Mouse (Mus musculus): ENCODE results near the gene Ntm. TPM values are rescaled to one million over a fixed set of nuclear protein-coding genes. Genes with fewer than 3 reads are reported as not detected.

Ntm gene
- polyA plus RNA-seq, 1 experiment from 2014 or later, result 20.7 TPM

DNA sequence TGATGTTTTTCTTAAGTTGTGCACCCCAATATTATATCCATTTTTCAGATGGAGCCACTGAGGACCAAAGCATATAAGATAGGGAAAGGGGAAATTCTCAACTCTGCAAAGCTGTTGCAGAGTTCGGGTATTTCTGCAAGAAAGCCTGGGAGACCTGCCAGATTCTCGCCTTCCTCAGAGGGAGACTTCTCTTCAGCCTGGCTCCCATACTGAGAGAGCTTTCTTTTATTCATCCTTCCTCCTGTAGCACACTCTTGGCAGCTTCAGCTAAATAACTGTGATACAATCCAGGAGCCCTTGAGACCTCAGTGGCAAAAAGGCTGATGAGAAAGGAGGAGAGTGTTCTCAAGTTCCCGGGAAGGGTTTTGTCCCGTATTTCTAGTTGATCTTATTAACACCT is 365.3 kb downstream of the Ntm start:
- H3K4me1 ChIP-seq, result peaks cover 12% of the 10 kb centered on the region; the same call in 1 of the 2 replicates
- H3K27ac ChIP-seq, result no peak overlapping the region
- H3K4me3 ChIP-seq, result no peak overlapping the region
- no peaks in the 10 kb centered on the region for H3K9me3 ChIP-seq
- peaks cover 13% of the 10 kb centered on the region; the same call in 1 of the 2 replicates for H3K27me3 ChIP-seq (ENCODE audit: insufficient read depth, poor library complexity, severe bottlenecking)
- DNase-seq (ENCODE audit: low spot score), result peak; percentile 14
- 33% methylated on average over 4 of the region's 4 CpGs for WGBS
- no peaks in the 10 kb centered on the region for H3K36me3 ChIP-seq

DNA sequence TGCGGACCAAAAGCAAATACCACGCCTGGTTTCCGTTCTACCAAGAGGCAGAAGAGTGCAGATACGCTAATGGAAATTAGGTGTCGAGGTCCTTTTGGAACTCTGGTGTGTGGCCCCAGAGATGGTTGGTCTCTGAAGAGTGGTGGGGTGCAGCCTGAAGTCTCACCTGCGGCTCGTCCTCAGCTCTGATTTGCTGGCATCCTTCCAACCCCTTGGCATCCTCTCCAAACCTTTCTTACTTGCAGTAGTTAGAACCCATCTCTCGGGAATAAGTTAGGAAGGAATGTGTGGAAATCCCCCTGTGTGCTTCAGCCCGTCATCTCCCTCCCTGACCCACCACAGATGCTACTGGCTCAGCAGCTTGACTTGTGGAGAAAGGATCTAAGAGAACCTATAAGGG is 367.6 kb downstream of the Ntm start:
- no peaks in the 10 kb centered on the region for H3K36me3 ChIP-seq
- peaks cover 18% of the 10 kb centered on the region; the same call in 1 of the 2 replicates for H3K4me1 ChIP-seq
- no peak overlapping the region for H3K27ac ChIP-seq
- no peak for DNase-seq (ENCODE audit: low spot score)
- H3K4me3 ChIP-seq, result peak overlapping the region; percentile 5; the same call in 1 of the 2 replicates
- WGBS, result 58% methylated on average over 9 of the region's 9 CpGs
- no peaks in the 10 kb centered on the region for H3K9me3 ChIP-seq
- H3K27me3 ChIP-seq (ENCODE audit: insufficient read depth, poor library complexity, severe bottlenecking), result peaks cover 13% of the 10 kb centered on the region; the same call in 1 of the 2 replicates

DNA sequence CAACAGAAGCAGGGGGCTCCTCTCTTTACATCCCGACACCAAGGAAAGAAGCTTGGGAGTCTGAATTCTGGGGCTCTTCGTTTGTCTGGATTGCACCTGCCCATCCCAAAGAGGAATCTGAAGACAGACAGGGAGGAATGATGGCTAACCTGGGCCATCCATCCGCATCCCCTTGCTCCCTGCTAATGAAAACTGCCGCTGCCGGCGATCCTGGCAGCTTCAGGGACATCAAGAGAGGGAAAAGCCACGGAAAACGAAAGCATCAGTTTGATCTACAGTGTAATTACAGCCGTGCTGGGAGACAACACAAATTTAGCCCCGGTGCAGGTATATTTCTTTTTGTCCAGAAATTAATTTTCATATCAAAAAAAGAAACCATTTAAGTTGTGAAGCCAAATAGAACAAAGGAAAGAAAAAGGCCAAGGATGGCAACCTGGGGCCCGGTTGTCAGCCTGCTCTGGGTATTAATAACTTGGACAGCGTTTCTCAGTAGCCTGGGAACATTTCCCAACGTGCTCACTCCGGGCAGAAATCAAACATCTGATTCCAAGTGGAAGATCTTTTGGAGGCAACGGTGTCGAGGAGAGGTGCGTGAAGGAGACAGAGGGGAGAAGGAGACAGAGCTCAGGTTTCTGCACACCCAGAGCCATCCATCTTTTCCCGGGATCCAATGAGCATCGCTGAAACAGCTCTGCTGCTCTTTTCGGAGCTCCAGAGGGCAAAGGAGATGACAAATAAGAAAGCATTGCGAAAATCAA is 368.2 kb downstream of the Ntm start:
- H3K9me3 ChIP-seq, result no peaks in the 10 kb centered on the region
- no peaks in the 10 kb centered on the region for H3K36me3 ChIP-seq
- no peak for DNase-seq (ENCODE audit: low spot score)
- H3K27ac ChIP-seq, result no peak overlapping the region
- WGBS, result 62% methylated on average over 21 of the region's 21 CpGs
- peaks cover 24% of the 10 kb centered on the region; the same call in 1 of the 2 replicates for H3K4me1 ChIP-seq
- peak overlapping the region; percentile 5; the same call in 1 of the 2 replicates for H3K4me3 ChIP-seq
- H3K27me3 ChIP-seq (ENCODE audit: insufficient read depth, poor library complexity, severe bottlenecking), result peaks cover 13% of the 10 kb centered on the region; the same call in 1 of the 2 replicates

DNA sequence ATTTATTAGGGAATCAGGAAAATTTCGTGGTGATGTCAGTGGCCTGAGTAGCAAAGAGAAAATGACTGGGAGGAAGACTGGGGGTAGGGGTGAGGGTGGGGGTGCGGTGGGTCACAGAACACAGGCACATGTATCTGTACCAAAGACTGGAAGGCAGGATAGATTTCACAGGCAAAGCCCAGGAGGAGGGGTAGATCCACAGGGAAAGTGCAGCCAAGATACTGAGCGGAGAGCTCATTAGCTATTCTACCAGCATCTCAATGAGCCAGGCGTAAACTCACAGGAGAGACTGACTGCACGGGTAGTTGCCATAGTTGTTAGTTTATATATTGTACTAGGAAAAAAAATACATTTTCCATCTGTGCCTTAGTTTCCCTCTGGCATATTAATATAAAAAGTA is 375.6 kb downstream of the Ntm start:
- Histone ChIP-seq H3K36me3 (no peaks in the 10 kb centered on the region), H3K27me3 (ENCODE audit: insufficient read depth, poor library complexity, severe bottlenecking) (no peaks in the 10 kb centered on the region), H3K4me1 (peaks cover 17% of the 10 kb centered on the region; the same call in 1 of the 2 replicates), H3K27ac (no peak overlapping the region), H3K4me3 (no peak overlapping the region), H3K9me3 (no peaks in the 10 kb centered on the region)
- 81% methylated on average over 5 of the region's 5 CpGs for WGBS
- DNase-seq (ENCODE audit: low spot score), result no peak

DNA sequence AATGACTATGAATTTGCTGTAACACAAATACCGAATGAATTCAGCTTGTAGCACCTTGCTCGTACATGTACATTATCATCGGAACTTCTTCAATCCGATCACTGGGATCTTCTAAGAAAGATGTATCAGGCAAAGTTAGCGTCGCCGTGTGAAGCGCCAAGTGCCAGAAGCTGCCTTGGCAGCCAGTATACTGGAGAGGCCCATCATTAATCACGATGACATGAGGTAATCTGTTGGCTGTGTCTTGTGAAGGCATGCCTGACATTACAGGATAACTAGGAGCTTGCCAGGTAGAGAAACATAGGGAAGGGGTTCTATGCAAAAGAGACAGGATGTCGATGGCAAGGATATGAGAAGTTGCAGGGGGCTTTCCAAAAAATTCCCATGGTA is 376.6 kb downstream of the Ntm start:
- H3K4me1 ChIP-seq, result peaks cover 17% of the 10 kb centered on the region; the same call in 1 of the 2 replicates
- 79% methylated on average over 10 of the region's 10 CpGs for WGBS

DNA sequence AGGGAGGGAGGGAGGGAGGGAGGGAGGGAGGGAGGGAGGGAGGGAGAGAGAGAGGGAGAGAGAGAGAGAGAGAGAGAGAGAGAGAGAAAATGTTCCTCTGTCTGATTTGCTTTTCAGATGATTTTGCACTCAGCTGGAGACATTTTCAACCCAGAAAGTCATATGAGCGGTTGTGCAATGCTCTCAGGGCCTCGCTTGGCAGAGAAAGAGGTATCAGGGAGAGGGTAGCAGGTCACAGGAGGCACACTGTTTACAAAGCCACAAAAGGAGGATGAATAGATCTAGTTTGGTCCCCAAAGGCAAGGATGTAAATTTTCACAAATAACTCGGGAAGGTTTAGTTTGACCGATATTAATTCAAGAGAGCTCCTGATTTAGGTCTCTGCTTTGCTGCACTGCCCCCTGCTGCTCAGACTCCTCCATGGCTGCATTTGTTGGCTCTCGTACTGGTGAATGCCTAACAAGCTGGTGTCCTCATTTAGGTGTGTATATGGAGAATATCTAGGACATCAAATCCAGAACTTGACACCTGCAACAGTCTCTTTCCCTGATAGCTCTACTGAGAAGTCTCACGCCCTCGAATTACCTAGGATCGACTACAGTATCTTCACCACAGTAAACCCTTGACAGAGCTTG is 377.1 kb downstream of the Ntm start:
- DNase-seq (ENCODE audit: low spot score), result no peak
- whole genome bisulfite sequencing, result 60% methylated on average over 8 of the region's 8 CpGs
- H3K9me3 ChIP-seq, result no peaks in the 10 kb centered on the region

More for the DNA sequence above, 376.6 kb downstream of the Ntm start:
- Histone ChIP-seq H3K9me3 (no peaks in the 10 kb centered on the region), H3K4me3 (no peak overlapping the region), H3K27me3 (ENCODE audit: insufficient read depth, poor library complexity, severe bottlenecking) (no peaks in the 10 kb centered on the region), H3K27ac (no peak overlapping the region), H3K36me3 (no peaks in the 10 kb centered on the region)
- DNase-seq (ENCODE audit: low spot score), result no peak

DNA sequence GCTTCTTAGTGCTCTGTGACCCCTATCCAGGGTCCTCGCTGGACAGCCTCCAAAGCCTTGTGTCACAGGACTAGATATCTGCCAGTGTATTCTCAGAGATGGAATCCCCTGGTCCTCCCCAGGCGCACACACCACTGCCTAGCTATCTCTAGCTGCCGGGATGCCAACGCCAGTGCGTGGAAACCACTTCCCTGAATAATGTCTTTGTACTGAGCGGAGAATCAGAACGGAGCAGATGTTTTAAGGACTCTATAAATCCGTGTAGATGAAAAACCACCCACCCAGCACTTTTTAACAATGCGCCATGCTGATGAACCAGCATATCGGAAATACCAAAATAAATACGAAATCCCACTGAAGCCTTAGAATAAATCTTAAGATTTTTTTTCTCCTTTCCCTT is 384.7 kb downstream of the Ntm start:
- DNase-seq (ENCODE audit: low spot score), result no peak
- Histone ChIP-seq H3K27ac (no peak overlapping the region), H3K9me3 (no peaks in the 10 kb centered on the region), H3K4me1 (no peaks in the 10 kb centered on the region), H3K27me3 (ENCODE audit: insufficient read depth, poor library complexity, severe bottlenecking) (no peaks in the 10 kb centered on the region), H3K4me3 (no peak overlapping the region), H3K36me3 (no peaks in the 10 kb centered on the region)
- WGBS, result 70% methylated on average over 11 of the region's 11 CpGs

More for the DNA sequence above, 377.1 kb downstream of the Ntm start:
- H3K4me3 ChIP-seq, result no peak overlapping the region
- peaks cover 15% of the 10 kb centered on the region; the same call in 1 of the 2 replicates for H3K4me1 ChIP-seq
- no peak overlapping the region for H3K27ac ChIP-seq
- no peaks in the 10 kb centered on the region for H3K27me3 ChIP-seq (ENCODE audit: insufficient read depth, poor library complexity, severe bottlenecking)
- no peaks in the 10 kb centered on the region for H3K36me3 ChIP-seq

DNA sequence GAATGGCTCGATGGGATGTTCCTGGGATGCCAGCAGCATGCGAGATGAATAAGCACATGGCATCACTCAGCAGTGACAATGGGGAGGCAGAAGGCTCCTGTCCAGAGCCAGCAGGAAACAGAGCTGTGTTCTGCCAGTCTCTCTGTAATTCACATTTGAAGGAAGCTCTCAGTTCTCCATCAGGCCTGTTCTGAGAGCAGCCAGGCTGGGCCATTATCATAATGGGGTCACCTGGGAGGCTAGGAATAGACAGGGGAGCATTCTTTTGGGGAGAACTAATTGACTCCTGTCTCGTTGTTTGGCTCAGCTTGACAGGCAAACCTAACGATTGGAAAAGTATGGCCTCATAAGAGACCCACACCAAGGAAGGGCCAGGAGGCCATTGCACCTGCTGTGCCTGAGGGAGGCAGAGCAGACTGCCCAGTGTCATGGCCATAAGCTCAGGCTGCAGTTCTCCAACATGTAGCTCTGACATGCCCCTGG is 386.8 kb downstream of the Ntm start:
- Histone ChIP-seq H3K36me3 (no peaks in the 10 kb centered on the region), H3K4me3 (no peak overlapping the region), H3K9me3 (no peaks in the 10 kb centered on the region), H3K4me1 (no peaks in the 10 kb centered on the region), H3K27me3 (ENCODE audit: insufficient read depth, poor library complexity, severe bottlenecking) (no peaks in the 10 kb centered on the region), H3K27ac (no peak overlapping the region)
- no peak for DNase-seq (ENCODE audit: low spot score)
- 61% methylated on average over 4 of the region's 4 CpGs for WGBS

DNA sequence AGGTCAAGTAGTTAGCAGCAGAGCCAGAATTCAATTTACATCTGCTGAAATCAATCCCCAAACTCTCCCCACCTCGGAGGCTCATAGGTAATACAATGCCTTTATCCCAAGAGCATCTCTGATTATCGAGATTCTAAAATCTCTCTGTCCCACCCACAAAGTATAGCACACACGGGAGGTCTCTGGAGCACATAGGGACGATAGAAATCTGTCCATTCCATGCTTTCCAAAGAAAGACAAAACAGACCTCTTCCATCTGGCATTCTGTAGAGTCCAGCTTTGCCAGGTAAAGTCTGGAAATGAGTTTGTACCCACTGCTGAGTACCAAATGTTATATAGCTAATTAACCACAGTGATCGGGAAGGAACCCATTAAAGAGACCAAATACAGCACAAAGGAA is 388.4 kb downstream of the Ntm start:
- Histone ChIP-seq H3K4me3 (no peak overlapping the region), H3K36me3 (no peaks in the 10 kb centered on the region), H3K27me3 (ENCODE audit: insufficient read depth, poor library complexity, severe bottlenecking) (no peaks in the 10 kb centered on the region), H3K27ac (no peak overlapping the region), H3K9me3 (no peaks in the 10 kb centered on the region), H3K4me1 (no peaks in the 10 kb centered on the region)
- 77% methylated on average over 5 of the region's 5 CpGs for WGBS
- no peak for DNase-seq (ENCODE audit: low spot score)

DNA sequence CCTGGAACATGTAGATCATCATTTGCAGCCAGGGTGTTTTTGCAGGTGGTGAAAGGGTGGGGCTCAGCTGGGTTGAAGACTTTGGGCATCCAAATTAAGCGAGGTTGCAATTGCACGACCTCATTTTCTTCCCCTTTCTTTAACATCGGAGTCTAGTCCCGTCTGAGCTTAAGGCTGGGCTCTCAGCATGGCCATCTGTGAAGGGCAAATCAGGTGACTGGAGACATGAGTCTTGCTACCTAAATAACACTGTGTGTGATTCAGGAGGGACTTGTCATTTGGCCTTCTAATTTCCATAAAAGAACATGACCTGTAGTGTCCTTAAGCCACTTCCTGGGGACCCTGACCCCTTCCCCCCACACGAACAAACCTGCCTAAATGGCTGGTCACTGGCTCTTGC is 394.4 kb downstream of the Ntm start:
- DNase-seq (ENCODE audit: low spot score), result no peak
- Histone ChIP-seq H3K27ac (no peak overlapping the region), H3K4me1 (no peaks in the 10 kb centered on the region; the same call in 1 of the 2 replicates), H3K36me3 (no peaks in the 10 kb centered on the region), H3K27me3 (ENCODE audit: insufficient read depth, poor library complexity, severe bottlenecking) (no peaks in the 10 kb centered on the region), H3K9me3 (no peaks in the 10 kb centered on the region), H3K4me3 (no peak overlapping the region)
- WGBS, result 53% methylated on average over 5 of the region's 5 CpGs

DNA sequence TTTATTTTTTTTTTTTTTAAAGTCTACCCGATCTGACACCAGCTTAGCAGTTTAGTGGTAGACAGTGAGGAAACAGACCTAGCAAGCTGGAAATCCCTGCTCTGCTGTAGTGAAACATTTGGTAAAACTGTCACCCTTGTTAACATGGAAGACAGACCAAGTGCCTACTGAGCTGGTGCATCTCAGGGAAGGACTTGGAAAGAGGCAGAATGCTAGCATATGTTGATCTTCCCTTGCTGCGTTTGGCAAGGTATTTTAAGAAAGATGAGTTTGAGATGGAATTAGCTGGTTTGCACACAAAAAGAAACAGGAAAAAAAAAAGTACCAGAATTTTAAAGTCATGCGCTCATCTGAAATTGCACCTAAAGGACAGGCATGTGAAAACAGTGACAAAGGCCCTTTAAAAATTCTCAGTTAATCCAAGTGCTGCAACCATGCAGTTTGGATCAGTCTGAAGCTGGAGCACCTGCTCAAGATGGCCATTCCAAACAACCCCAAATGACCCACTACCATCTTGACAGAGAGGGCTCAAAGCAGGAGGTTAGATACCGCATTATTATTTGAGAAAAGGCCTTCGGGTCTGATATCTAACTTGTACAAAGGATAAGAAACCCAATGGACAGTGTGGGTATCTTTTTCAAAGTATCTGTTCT is 400.4 kb downstream of the Ntm start:
- H3K27me3 ChIP-seq (ENCODE audit: insufficient read depth, poor library complexity, severe bottlenecking), result no peaks in the 10 kb centered on the region
- no peaks in the 10 kb centered on the region for H3K36me3 ChIP-seq
- no peaks in the 10 kb centered on the region for H3K9me3 ChIP-seq
- H3K27ac ChIP-seq, result no peak overlapping the region
- H3K4me1 ChIP-seq, result peaks cover 5% of the 10 kb centered on the region; the same call in 1 of the 2 replicates
- whole genome bisulfite sequencing, result 79% methylated on average over 5 of the region's 5 CpGs
- H3K4me3 ChIP-seq, result no peak overlapping the region
- no peak for DNase-seq (ENCODE audit: low spot score)

DNA sequence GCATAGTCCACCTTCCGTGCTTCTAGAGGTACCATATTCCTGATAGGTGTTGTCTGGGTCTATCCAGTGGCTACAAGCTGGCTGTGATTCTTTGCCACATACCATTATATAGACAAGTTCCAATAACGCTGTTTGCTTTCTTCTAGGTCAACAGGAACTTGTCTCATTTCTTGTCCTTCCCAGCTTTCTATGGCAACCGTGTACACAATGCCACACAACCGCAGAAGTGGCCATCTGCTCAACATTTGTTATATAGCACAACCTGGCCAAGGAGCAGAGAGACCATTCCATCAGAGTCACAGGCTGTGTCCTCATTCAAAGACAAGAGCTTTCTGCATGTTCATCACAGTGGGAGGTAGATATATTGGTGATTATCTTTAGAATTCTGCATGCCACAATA is 404.0 kb downstream of the Ntm start:
- H3K27ac ChIP-seq, result no peak overlapping the region
- peaks cover 7% of the 10 kb centered on the region; the same call in 1 of the 2 replicates for H3K4me1 ChIP-seq
- DNase-seq (ENCODE audit: low spot score), result no peak
- H3K27me3 ChIP-seq (ENCODE audit: insufficient read depth, poor library complexity, severe bottlenecking), result no peaks in the 10 kb centered on the region
- 82% methylated on average over 4 of the region's 4 CpGs for WGBS
- H3K36me3 ChIP-seq, result no peaks in the 10 kb centered on the region
- H3K4me3 ChIP-seq, result no peak overlapping the region
- no peaks in the 10 kb centered on the region for H3K9me3 ChIP-seq

DNA sequence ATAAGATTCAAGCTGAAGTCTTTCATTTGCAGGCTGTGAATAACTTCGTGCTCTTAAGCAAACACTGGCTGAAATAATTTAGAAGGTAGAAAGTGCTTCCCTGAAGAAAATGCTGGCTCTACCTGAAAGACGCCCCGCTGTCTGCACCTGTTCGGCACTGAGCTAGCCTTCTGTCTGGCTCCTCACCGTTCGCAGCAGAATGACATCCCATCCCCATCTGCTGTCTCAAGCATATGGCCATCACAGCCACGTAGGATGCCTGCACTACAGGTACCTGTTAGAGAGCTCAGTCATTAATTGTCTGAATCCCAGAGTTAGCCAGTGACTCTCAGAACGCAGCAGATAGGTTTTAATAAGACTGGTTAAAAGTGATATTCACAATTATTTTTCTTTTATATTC is 412.4 kb downstream of the Ntm start:
- Histone ChIP-seq H3K4me1 (no peaks in the 10 kb centered on the region), H3K4me3 (no peak overlapping the region), H3K27me3 (ENCODE audit: insufficient read depth, poor library complexity, severe bottlenecking) (no peaks in the 10 kb centered on the region), H3K27ac (no peak overlapping the region), H3K9me3 (no peaks in the 10 kb centered on the region), H3K36me3 (no peaks in the 10 kb centered on the region)
- DNase-seq (ENCODE audit: low spot score), result no peak
- WGBS, result 82% methylated on average over 8 of the region's 8 CpGs

All from heart, embryonic 10.5 days (tissue).